21 mouse cellular contexts compared by ENCODE assay signal in the genomic region with DNA sequence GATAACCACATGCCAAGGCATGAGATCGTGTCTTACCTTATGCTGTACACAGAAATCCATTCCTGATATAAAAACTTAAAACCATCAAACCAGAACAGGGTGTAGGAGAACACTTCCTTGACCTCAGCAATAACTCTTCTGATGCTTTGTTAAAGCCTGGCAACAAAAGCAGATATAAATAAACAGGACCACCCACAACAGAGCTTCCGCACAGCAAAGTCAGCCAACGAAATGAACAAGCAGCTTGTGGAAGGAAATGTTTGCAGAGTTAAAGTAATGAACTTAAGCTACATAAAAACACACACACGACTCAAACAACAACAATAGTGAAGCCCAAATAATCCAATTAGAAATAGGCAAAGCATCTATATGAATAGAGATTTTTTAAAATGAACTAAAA.
"Had no signal": no experiment of that assay in that cellular context is flagged by ENCODE, and none has a peak within 500 bp of the region (broad histone marks: within the 10 kb centered on the region; RNA-seq: fewer than 3 reads in every experiment).

No protein-coding gene starts in this region.

- H3K4me3 ChIP-seq: hindbrain, embryonic 15.5 days; intestine, embryonic 15.5 days; limb, embryonic 12.5 days; limb, embryonic 15.5 days; midbrain, embryonic 12.5 days; midbrain, embryonic 15.5 days; neural tube, embryonic 12.5 days; neural tube, embryonic 15.5 days had no signal

- ATAC-seq: intestine, embryonic 15.5 days; liver, postnatal 0 days; midbrain, embryonic 15.5 days had no signal

- H3K9ac ChIP-seq: hindbrain, embryonic 15.5 days; intestine, embryonic 15.5 days; limb, embryonic 12.5 days; limb, embryonic 15.5 days; liver, embryonic 14.5 days; liver, postnatal 0 days; midbrain, embryonic 12.5 days; midbrain, embryonic 15.5 days; neural tube, embryonic 12.5 days; neural tube, embryonic 15.5 days had no signal

- DNase-seq: left cerebral cortex, postnatal 4 days; liver, postnatal 0 days; lung, postnatal 14 days; right cerebral cortex, adult 18-20 months; right cerebral cortex, postnatal 14 days; right cerebral cortex, postnatal 4 days; thymus, adult 2 months; thymus, postnatal 14 days; thymus, postnatal 4 days had no signal

- H3K9me3 ChIP-seq: hindbrain, embryonic 15.5 days; intestine, embryonic 15.5 days; limb, embryonic 12.5 days; limb, embryonic 15.5 days; midbrain, embryonic 12.5 days; midbrain, embryonic 15.5 days; neural tube, embryonic 12.5 days; neural tube, embryonic 15.5 days had no signal

- H3K27ac ChIP-seq: hindbrain, embryonic 15.5 days; intestine, embryonic 15.5 days; limb, embryonic 12.5 days; limb, embryonic 15.5 days; liver, embryonic 14.5 days; macrophage; midbrain, embryonic 12.5 days; midbrain, embryonic 15.5 days; neural tube, embryonic 12.5 days; neural tube, embryonic 15.5 days; stomach, postnatal 0 days had no signal

- H3K4me1 ChIP-seq: hindbrain, embryonic 15.5 days; neural tube, embryonic 12.5 days had no signal

- H3K36me3 ChIP-seq: hindbrain, embryonic 15.5 days; intestine, embryonic 15.5 days; limb, embryonic 12.5 days; limb, embryonic 15.5 days; midbrain, embryonic 12.5 days; midbrain, embryonic 15.5 days; neural tube, embryonic 12.5 days; neural tube, embryonic 15.5 days had no signal

- H3K4me2 ChIP-seq: hindbrain, embryonic 15.5 days; intestine, embryonic 15.5 days; limb, embryonic 12.5 days; limb, embryonic 15.5 days; liver, embryonic 11.5 days; midbrain, embryonic 12.5 days; midbrain, embryonic 15.5 days; neural tube, embryonic 12.5 days; neural tube, embryonic 15.5 days had no signal

- H3K27me3 ChIP-seq: hindbrain, embryonic 15.5 days; intestine, embryonic 15.5 days; limb, embryonic 12.5 days; limb, embryonic 15.5 days; midbrain, embryonic 12.5 days; midbrain, embryonic 15.5 days; neural tube, embryonic 12.5 days; neural tube, embryonic 15.5 days had no signal
